Mouse (Mus musculus) cerebellum, postnatal 14 days (tissue): ENCODE measurements around the gene Dnmt3c.

ENCODE experiments used
- DNase-seq, 2 experiments: peaks; one replicate each; pipeline ENCODE4 v3.0.0; 2021; ENCODE audit warnings: mixed read lengths in 2 of 2

Dnmt3c gene

DNA sequence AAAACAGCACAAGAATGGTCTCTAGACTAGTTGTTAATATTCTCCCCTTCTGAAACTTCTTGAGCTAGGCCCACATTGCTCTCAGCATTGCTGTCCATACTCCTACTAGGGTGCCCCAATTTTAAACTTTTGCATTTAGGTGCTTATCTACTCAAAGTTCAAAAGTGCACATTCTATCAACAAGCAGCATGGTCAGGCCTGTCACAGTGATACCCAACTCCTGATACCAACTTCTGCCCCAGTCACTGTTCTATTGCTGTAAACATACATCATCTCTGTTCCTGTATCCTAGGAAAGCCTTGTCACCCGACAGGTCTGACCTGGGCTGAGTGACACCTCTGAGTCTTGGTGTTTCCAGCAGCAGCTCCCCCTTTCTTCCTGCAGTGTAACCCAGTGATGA, 26.6 kb downstream of the Dnmt3c start:
- no peak for DNase-seq

DNA sequence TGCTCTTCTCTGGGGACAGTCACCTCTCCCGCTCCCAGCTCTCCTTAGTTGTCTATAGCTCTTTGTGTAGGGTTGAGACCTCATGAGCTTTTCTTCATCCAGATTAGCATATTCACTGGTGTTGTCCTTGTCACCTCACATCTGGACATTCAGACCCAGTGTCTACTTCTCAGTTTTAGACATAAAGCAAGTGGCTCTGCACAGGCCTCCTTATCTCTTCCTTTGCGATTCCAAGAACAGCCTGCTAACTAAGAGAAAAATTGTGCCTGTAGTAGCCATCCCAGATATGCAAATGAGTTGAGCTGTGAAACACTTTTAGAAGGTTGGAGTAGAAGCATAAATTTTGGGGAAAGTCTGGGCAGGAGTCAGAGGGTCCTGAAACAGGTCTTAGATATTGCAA, 28.0 kb downstream of the Dnmt3c start:
- no peak for DNase-seq

DNA sequence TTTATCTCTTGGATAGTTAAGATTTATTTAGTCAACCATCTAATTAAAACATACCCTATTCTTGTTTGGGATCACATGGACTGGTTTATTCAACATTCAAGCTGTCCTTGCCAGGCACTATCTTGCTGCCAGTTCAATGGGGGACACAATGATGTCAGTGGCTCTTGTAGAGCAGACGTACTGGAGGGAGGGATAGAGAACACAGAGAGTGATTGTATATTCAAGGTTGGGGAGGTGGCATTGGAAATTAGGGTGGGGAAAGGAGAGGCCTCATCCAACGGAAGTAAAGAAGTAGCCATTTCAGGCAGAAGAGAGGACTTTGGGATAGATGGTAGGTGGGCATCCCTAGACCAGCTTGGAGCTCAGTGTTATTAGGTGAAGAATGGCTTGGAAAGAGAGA, 28.4 kb downstream of the Dnmt3c start:
- no peak for DNase-seq

DNA sequence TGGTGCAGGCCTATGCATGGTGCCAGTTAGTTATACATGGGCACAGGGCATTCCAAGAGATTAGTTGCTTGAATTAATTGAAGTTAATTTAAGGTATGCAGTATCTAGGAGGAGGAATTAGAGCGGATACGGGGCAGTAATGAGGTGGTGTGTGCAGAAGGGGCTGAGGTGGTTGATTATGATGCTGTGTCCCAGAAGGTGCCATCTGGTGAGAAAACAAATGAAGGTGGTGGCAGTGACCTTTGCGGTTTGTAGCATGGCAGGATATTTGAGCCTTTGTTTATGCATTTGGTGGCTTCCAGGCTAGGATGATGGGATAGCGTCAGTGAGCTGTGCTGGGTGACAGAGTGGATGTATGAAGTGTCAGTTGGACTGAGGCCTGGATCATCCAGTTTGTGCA, 28.8 kb downstream of the Dnmt3c start:
- no peak for DNase-seq

DNA sequence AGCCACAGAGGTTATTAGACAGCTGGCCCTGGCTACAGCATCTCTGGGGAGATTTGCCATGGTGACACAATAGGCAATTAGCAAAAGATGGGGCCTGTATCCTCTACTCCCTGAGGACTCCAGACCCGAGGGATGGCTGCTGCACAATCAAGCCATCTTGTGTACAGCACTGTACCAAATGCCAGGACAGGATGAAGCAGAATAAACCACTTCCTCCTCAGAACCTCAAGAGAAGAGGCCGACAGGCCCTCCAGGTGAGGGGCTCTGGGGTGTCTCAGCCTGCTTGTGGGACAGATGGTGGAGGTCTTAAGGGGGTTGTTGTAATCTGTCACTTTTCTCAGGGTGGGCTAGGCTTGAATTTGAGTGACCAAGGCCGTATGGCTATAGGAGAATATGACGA, 37.6 kb downstream of the Dnmt3c start:
- no peak for DNase-seq

DNA sequence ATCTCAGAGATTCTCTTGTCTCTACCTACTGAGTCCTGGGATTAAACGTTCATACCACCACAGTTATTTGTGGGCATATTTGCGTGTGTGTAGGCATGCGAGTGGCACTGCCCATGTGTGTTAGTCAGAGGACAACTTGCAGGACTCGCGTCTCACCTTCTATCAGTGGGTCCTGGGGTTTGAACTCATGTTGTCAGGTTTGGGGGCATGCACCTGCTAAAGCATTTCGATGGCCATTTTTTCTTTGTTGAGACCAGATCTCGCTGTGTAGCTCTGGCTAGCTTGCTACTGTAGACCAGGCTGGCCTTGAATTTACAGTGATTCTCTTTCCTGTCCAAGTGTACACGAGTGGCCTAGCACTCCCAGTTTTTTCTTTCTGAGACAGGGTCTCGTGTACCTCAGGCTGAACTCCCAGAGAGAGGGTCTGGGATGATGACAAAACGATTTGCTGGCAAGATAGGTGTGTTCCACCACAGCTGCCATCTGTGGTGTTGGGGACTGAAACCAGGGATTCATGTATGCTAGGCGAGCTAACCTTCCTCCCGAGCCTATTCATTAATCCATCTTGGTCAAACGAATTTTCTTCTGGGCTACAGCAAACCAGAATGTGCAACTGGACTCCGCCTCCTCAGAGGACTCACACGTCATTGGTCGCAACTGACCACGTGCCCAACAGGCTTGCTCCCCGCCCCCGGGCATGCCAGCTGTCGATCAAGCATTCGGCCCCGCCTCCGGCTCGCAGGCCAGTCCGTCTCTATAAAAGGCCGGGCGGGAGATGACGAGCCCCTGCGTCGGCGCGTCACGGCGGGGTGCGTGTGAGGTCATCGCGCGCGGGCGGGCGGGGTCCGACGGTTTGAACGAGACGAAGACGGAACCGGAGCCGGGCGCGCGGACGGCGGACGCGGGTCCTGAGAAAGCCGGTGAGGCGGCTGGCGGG, 44.3 kb downstream of the Dnmt3c start, which contains the start of gene Mapre1:
Gene Mapre1 (plus strand): TSS at position 775 of the 937 bp plus-strand sequence.
- peak; percentile 100 for DNase-seq

DNA sequence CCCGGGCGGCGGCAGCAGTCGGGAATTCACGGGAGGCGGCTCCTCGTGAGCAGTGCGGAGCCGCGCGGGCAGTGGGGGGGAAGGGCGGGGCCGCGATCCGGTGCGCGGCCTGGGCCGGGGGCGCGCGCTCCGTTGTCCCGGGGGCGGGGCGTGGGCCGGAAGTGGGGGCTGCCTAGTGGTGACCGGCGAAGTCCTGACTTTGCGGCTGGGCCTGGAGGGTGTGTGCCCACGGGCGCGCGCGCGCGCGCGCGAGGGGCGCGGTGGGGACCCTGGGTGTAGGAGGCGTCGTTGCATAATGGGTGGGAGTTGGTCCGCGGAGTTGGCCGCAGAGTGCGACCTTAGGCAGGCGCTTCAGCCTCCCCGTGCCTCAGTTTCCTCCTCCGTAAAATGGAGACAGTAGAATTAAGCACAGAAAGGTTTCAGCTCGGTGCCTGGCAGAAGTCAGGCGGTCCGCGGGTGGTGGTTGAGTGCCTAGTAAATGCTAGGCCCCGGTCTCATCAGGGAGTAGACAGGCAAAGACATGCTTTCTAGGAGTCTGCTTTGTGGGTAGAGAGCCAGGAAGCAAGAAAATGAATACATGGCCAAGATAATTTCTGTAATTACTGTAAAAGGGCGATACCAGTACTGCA, 45.1 kb downstream of the Dnmt3c start:
- DNase-seq: peak in 1 of 2 experiments; percentile 88

DNA sequence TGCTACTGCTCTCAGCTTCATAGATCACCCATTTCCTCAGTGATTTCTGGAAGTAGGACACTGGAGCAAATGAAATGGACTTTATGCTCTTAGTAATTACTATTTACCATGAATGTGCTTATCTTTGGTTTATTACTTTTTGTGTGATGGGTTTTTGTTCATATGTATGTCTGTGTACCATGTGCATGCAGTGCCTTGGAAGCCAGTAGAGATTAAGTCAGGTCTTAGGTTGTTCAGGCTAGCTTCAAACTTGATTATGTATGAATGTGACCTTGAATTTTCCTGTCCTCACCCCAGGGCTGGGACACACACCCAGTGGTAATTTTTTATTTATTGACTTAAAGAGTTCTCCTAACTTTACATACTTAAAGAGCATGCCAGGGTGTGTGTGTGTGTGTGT, 51.5 kb downstream of the Dnmt3c start:
- no peak for DNase-seq

DNA sequence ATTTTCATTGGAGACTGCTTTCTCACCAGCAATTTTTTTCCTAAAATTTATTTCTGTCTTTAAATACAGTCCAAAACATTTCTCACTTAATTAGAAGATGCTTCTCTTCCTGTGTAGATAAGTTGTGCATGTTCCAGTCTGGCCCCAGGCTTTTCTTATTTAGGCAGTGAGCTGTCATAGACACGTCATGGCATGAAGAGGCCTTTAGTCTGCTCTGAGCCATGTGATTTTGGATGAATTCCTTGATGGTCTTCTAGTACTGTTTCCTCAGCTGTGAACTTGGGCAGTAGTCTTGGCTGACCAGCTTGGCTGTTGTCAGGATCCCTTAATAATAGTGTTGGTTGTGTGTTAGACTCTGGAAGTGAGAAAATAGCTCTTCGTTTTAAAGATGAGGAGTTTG, 53.9 kb downstream of the Dnmt3c start:
- no peak for DNase-seq

DNA sequence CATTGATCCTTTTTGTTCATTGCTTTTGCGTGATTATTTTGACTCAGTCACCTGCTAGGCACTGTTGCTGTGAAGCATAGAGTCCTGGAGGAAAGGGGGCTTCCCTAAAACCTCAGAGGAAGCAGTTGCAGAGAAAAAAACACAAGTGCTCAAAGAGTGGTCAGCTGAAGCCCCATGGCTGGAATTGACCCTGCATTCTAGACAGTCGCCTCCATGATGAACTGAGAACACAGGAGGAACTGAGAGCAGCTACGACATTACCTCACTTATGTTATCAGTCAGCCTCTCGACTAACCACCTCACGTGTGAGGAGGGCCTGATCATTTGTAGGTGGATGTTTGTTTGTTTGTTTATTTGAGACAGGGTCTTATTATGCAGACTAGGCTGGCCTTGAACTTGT, 65.7 kb downstream of the Dnmt3c start:
- DNase-seq: no peak

DNA sequence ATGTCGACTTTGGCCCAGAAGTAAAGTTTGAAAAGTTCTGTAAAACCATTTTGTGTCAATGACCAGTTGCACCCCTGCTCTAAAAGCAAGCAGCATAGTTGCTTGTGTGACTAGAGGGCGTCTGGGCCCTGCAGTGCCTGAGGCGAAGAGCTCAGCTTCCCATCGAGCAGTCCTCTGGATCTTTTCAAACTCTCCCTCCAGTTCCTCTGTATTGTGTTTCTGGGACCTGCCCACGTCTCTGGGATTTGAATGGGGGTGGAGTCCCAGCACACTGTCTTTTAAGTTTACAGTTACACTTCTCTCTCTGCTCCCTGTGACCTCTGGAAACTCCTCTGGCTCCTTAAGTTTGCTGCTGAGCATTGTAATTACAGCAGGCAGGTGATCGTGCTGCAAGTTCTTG, 71.0 kb downstream of the Dnmt3c start:
- no peak for DNase-seq

DNA sequence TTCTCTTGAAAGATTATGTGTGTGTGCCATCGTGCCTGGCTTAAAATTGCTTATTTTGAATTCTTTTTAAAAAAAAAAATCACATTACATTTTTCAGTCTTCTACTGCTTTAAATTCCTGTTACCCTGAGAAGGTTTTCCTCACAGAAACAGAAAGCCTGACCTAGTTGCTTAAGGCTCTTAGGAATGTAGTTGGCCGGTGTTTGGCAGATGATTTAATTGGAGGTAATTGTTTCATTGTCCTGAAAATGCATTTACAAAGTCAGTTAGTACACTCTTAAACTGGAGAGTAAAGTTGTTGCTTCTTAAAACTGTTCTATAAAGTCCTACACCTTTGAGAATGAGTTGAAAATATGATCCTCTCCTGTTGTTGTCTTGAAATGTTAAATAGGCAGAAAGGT, 72.4 kb downstream of the Dnmt3c start:
- no peak for DNase-seq

DNA sequence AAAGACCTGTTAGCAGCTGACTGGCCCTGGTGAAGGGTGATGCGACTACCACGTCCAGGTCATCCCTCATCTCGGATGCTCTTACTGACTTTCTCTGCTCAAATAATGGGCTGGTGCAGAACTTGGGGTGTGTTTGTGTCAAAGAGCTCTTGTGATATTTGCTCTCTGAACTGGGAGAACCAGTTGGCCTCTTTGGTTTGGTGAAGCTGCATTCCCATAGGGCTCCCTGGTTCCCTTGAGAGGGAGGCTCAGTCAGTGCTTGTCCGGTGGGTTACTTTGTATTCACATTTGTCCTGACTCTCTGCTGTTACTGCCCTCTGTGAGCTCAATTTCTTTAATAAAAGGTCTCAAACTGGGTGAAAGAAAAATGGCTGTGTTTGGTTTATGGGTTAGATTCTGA, 76.5 kb downstream of the Dnmt3c start:
- DNase-seq: no peak

DNA sequence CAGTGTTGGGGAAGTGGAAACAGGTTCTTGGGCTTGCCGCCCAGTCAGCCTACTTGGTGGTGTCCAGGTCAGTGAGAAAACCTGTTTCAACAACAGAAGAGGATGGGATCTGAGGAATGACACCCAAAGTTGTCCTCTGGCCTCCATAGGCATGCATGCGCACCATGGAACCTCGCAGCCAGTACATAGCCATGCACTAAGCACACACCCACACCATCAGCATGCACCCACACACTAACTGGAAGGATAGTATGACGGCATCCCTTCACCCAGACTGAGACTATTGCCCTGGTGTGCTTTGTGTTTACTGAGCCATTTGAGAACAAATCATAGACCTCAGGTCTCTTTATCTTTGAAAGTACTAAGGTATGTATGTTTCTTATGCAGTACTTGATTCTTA, 79.0 kb downstream of the Dnmt3c start:
- DNase-seq: no peak

DNA sequence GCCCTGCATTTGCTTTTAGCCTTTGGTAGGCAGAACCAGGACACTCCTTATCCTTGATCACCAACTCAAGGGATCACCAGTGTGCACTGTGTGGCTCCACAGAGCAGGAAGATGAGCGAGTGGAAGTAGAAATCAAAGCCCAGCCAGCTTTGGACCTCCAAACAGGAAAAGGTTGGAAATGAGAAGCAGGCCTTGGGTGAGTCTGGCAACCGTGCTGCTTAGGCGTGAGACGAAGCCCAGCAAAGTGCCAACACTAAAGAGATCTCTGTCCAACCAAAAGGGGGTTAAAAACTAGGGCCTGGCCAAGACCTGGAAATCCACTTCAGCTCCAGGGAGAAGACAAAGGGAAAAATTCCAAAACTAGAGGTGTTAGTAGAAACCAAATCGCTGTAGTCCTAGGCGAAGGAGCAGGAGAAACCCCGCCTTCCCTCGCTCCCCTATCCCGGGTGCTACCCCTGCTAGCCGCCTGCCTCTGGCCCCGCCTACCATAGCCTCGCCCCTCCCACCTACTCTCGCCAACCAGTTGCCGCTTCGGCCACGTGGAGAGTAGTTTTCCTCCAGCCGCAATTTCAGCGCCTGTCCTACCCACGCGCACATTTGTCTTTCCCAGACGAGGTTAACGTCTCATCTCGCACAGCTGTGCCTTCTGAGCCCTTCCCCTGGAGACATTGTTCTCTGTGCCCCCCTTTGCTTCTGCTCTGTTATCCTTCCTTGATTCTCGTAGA, 82.3 kb downstream of the Dnmt3c start:
- DNase-seq: peak; percentile 46 to 59
